Mouse (Mus musculus) liver, adult 2 months (tissue): ENCODE measurements around the gene Rap1a.

ENCODE experiments used
- CTCF ChIP-seq: fragments of 200-500 bp; IDR thresholded peaks from 2 replicates; pipeline ENCODE4 v1.5.1; 2011; ENCODE audit warnings: low read depth, low read length, control low read depth
- POLR2A ChIP-seq: fragments of 200-500 bp; IDR thresholded peaks from 2 replicates; pipeline ENCODE4 v1.6.1; 2011; ENCODE audit warnings: low read length, control low read depth; ENCODE audit not compliant: insufficient read depth; ENCODE audit errors: extremely low read depth

GRCm38 (mm10) chr3:105711741-105712140 is 89.4 kb downstream of the Rap1a start:
- TF ChIP-seq CTCF, result no peak
- TF ChIP-seq POLR2A, result no peak
